Mouse (Mus musculus): ENCODE measurements around the gene Insc.

The Insc gene

GRCm38 (mm10) chr7:114762660-114763059 is 19.2 kb downstream of the Insc start:
- no peak for DNase-seq (ENCODE audit: low spot score)

DNA sequence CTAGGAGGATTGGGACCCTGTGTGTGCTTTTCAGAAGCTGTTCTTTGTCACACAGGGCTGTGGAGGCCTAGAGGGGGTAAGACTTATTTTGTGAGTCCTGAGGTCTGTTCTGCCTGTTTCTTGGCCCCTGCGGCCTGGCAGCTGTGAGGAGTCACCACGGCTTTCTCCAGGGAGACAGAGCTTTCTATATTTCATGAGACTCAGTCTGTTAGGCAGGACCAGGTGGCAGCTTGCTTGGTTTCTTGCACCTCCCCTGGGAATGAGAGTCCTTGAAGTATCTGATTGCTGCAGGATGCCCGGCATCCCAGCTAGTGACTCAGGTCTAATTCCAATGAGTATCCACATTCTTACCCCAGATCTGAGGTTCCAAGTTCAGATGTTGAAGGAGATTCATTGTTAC is 21.8 kb downstream of the Insc start:
- no peak for DNase-seq (ENCODE audit: low spot score)

DNA sequence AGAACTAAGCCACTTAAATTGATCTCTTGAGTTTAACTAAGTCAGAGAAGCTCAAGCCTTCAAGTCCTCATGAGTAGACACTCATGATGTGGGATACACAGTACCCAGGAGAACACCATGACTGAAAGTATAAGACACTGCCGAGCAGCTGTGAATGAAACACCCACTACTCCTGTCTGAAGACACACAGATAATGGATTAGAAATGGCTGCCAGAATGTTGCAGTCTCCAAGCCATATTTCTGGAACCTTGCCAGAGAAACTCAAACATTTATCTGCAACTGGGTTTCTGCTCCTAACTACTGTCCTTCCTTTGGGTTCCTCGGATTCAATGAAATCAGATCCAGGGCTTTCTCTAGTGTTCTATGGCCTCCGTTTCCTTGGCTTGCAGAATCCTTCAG is 23.0 kb downstream of the Insc start:
- no peak for DNase-seq (ENCODE audit: low spot score)

DNA sequence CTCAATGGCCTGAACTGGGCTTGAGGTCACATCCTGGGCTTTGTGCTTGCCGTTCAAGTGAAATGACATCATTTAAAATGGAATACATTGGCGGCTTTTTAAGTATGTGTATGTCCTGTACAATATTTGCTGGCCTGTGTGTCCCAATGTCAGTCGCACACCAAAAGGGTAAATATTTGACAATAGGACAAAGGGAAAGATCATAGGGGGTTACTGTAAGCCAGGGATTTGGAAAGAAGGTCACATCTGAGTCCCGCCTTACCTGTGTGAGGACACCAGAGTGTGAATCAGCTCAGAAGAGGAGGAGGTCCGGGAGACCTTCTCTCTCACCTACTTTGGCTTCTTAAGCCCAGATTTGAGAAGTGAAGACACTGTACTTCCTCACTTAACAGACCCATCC is 25.0 kb downstream of the Insc start:
- no peak for DNase-seq (ENCODE audit: low spot score)

GRCm38 (mm10) chr7:114769041-114769440 is 25.5 kb downstream of the Insc start:
- DNase-seq (ENCODE audit: low spot score) = no peak

- no peak for DNase-seq (ENCODE audit: low spot score)
Measured at GRCm38 (mm10) chr7:114770586-114770985, 27.1 kb downstream of the Insc start.

DNA sequence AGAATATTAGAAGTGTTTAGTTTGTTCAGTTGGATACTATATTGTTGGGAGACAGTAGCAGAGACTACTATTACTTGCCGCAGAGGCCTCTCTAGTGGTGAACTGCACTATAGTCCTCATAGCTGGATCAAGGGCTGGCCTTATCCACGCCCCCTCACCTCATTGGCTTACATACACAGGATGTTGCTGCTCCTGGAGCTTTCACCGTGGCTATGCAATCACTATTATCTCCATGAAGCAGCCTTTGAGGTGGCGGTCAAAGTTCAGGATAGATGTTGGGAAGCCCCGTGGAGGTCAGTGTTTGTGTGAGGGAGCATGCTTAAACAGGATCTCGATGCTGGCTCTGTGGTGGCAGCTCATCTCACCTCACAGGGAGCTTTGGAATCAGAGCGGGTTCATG is 28.3 kb downstream of the Insc start:
- DNase-seq (ENCODE audit: low spot score) = no peak

DNA sequence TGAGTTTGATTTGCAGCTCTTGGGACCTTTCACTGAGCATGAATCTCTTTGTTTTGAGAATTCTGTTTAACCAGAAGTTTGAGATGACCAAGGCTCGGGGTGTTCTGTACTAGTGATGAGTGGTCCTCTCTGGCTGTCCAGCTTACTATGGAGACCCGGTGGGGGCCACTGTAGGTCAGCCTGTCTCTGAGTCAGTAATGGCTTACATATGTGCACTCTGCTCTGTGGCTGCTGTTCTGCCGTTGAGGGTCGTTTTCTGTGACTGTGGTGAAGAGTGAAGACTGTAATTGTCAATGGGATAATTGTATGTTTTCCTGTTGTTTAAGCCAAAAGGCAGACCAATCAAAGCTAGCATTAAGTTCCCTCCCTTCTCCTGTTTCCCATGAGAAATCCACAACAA is 30.3 kb downstream of the Insc start:
- no peak for DNase-seq (ENCODE audit: low spot score)

DNA sequence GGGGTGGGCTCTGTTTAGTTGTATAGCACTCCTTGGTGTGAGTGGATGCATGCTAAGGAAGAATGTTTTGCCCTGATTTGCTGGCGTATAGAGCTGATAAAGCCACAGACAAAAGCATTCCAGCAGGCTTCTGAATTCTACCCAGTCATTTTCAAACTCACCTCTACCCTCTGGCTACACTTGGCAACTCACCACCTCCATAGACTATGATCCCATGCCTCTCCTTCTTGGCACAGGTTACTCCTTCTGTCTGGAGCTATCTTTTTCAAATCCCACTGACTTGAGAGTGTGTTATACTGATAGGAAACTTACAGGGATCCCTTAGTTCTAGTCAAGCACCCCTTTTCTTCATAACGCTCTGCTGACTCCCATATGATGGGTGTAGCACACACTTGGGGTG is 32.4 kb downstream of the Insc start:
- no peak for DNase-seq (ENCODE audit: low spot score)

DNA sequence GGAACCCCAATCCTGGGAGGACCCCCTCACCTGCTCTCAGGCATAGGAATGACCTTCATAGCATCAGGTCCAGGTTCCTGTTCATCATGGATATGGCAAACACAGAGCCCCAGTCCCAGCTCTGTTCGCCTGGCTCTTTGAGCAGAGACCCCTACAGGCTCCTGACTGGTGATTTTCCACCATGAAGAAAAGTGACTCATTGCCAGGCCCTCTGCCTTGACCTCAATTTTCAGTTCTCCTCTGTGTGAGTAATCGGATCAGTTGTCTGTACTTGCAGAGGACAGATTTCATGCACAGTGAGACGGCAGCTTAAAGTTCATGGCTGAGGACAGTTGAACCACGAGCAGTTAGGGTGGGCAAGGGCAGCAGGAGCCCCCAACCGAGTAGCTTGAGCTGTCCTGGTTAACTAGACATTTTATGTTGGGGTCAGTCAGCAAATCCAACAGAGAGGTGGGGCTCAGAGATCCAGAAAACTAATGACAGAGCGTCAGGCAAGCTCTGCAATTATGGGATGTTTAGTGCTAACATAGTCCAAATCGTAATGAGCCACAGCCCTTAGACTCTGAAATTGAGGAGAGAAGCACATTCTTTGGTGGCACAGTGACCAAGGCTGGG is 34.8 kb downstream of the Insc start:
- DNase-seq (ENCODE audit: low spot score) = no peak

DNA sequence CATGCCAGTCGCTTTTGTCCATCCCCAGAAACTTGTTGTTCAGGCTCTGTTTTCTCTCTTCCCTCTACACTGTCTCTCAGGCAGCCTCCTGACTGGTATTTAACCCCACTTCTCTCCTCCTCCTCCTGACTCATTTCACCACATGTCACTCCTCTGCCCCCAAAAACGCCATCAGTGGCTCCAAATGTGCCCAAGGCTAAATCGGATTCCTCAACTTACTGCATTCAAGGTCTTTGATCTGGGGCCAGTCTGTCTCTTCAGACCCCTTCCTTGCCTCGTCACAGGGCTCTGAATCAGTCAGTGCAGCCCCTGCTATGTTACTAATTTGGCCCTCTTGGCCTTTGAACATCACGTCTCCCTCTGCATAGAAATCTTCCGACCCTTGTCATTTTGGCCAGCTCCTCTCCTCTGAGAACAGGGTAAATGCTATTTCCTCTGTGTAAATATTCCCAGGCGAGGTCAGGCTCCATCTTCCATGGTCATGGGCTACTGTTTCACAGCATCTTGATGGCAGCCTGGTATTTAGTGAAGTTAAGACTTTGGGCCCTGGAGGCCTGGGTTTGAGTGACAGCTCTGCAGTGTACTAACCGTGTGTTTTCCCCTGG is 35.7 kb downstream of the Insc start:
- DNase-seq (ENCODE audit: low spot score) = no peak

- no peak for DNase-seq (ENCODE audit: low spot score)
Measured at GRCm38 (mm10) chr7:114783291-114783690, 39.8 kb downstream of the Insc start.

DNA sequence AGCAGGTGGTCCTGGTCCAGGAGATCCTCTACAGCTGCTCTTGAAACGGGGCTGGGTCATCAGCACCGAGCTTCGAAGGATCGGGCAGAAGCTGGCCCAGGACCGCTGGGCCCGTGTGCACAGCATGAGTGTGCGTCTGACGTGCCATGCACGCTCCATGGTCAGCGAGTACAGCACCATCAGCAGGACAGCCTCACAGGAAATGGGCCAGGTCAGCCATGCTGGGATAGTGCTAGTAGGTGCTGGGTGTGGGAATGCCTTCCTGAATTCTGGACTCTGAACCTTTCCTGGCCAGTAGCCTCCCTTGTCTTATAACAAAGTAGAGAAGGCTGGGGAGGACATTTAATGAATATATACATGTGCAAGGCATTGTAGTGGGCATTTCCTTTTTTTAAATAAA is 47.6 kb downstream of the Insc start:
- no peak for DNase-seq (ENCODE audit: low spot score)

GRCm38 (mm10) chr7:114792026-114792425 is 48.5 kb downstream of the Insc start:
- no peak for DNase-seq (ENCODE audit: low spot score)

GRCm38 (mm10) chr7:114794400-114794799 is 50.9 kb downstream of the Insc start:
- no peak for DNase-seq (ENCODE audit: low spot score)

GRCm38 (mm10) chr7:114802576-114802975 is 59.1 kb downstream of the Insc start:
- DNase-seq (ENCODE audit: low spot score) = no peak

DNA sequence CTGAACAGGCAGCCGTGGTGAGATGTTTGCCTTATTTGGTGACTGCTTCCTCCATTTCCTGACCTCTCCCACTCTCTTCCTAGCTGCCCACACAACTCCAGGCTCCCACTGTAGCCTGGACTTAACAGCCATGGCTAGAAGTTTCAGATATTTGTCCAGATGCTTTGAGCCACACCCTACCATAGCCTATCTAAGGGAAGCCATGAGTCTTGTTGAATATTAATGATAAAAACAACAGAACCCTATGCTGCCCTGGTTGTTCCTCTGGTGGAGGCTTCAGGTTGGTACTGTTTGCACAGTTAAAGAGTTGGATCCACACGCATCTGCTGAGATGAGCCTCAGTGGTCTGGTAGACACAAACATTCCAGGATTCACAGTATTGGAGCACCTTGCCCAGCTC is 61.8 kb downstream of the Insc start:
- DNase-seq (ENCODE audit: low spot score) = no peak

GRCm38 (mm10) chr7:114807343-114807742 is 63.8 kb downstream of the Insc start:
- no peak for DNase-seq (ENCODE audit: low spot score)

GRCm38 (mm10) chr7:114808341-114808740 is 64.8 kb downstream of the Insc start:
- DNase-seq (ENCODE audit: low spot score) = no peak

DNA sequence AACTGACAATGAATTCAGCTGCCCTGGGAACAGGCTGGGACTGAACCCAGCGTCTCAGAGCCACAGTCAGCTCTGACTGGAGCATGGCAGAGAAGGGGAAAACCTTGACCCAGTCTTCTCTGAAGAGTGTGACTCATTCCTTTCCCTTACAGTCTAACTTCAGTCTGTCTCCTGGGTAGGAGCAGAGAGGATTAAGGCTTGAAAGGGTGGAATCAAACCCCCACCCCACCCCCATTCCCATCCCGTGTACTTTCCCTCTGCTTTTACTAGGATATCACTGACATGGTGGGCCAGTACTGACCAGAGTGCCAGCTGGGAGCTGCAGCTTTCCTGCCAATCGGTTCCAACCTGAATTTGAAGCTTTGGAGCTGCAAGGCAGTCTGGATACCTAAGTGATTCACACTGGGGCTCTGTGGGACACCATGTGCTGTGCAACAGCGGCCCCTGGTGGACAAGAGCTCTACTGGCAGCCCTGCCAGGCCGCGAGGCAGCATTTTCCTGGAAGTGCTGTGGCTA is 73.9 kb downstream of the Insc start:
- DNase-seq (ENCODE audit: low spot score) = peak; percentile 66

DNA sequence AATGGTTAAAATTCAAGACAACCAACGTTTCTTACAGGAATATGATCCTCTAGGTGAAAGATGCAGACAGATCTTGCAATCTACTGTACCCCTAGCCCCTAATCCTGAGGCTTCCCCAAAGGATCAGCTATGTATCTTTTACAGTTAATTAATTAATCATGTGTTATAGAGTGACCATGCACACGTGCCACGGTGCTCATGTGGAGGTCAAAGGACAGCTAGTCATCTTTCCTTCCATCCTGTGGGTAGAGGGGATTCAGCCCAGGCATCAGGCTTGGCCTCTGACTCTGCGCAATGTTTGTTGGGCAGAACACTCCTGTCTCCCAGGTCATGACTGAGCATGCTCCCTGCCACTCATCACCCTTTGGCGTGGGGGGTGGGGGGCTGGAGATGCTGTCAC is 74.4 kb downstream of the Insc start:
- DNase-seq (ENCODE audit: low spot score) = no peak

- no peak for DNase-seq (ENCODE audit: low spot score)
Measured at GRCm38 (mm10) chr7:114818351-114818750, 74.9 kb downstream of the Insc start.

GRCm38 (mm10) chr7:114818836-114819235 is 75.3 kb downstream of the Insc start:
- DNase-seq (ENCODE audit: low spot score) = no peak

DNA sequence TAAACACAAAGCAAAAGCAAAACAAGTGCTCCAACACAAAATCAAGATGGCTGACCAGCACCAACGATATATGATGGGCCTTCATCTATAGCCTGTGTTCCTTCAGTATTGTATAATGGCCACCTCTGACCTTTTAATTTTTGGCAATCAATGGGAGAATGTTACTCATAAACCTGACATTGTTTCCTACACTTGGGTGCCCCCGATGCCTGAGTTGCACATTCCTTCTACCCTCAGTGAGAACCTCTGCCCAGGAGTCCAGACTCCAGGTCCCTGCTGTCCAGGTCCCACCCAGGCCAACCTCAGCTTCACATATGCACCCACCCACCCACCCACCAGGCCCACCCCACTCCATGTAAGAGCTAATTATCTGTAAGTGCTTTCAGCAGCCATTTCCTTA is 79.2 kb downstream of the Insc start:
- no peak for DNase-seq (ENCODE audit: low spot score)

All from testis, postnatal 14 days (tissue).